Mouse (Mus musculus) activated CD4-positive, CD25-positive, alpha-beta regulatory T cell, adult 9 weeks (primary cell): ENCODE results near the gene Asb5. TPM values are rescaled to one million over a fixed set of nuclear protein-coding genes. Genes with fewer than 3 reads are reported as not detected.

Experiments
- polyA plus RNA-seq: library from polyadenylated mRNA; unstranded; fragments of 100-300 nt; shearing (Covaris generic); gene quantifications from one replicate; pipeline ENCODE4 v1.2.1, GENCODE M21; 2017

The Asb5 gene
- polyA plus RNA-seq: 1.0 TPM

DNA sequence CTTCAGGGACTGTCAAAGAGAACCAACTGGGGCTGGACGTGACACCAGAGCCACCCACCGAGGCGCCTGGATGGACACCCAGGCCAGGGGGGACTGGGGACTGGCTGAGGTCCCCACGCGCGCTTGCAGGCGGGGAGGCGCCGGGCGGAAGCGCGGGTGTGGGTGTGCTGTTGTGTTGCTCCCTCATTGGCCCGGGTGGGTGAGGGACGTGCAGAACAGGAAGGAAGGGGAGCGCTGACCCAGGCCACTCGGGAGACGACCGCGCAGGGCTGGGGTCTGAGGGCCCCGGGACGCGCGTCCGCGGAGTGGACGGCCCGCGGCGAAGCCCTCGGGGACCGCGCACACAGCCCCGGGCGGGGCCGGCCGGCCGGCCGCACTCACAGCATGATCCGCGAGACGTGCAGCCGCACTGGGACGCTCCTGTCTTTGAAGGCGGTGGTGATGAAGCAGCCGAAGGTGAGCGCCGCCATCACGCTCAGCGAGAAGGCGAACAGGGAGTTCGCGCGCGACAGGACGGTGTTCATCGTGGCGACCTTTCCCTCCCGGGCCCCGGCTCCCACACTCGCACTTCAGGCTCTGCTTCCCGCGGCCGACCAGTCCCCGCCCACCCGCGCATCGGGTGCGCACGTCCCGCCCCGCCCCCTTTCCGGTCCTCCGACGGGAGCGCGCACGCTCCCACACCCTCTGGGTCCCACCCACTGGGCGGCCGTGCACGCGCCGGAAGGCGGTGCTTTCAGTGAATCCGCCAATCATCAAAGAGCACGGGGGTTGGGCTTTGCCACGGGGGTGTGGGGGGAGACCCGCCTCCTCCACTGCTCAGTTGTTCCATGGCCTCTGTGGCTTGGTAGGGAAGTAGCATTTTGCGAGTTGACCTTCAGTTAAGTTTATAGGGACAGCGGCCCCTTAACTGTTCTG, at the start of gene Asb5, which contains the start of gene Spcs3:
TSS of gene Asb5 (plus strand) at position 199 of the 915 bp plus-strand sequence.
TSS of gene Spcs3 (minus strand) at position 617 of the 915 bp plus-strand sequence.

DNA sequence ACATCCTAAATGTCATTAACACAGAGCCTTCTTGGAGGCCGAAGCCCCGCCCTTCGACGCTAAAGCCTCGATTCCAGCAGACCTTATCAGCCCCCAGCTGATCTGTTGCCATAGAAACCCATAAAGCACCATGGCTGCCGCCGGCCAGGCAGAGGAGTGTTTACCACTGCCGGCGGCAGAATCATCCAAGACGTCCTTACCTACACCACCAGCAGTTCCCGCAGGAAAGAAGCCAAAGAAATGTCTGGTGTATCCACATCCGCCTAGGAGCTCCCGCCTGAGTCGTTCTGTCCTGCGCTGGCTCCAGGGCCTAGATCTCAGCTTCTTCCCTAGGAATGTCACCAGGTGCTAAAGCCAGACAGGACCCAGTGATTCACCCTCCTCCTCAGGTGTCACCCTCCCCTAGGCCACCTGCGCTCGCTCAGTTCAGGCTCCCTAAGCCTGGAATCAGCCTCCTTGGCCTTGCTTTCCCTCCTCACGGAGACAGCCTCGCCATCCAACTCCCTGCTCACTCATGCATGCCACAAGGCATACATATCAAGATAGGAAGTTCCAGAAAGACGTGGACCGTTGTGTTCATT, 71.4 kb downstream of the Asb5 start, which contains the start of gene Spata4:
TSS of gene Spata4 (plus strand) at position 111 of the 581 bp plus-strand sequence.

Other genes with a start within 250 kb of the Asb5 start
- gene Spcs3, start 418 bp downstream of the Asb5 start, polyA plus RNA-seq: 127 TPM
- gene Spata4, start 71.2 kb downstream of the Asb5 start, polyA plus RNA-seq: not detected